Mouse (Mus musculus) forebrain, embryonic 11.5 days (tissue): ENCODE data around the gene Syvn1. TPM values are rescaled to one million over a fixed set of nuclear protein-coding genes. Genes with fewer than 3 reads are reported as not detected.
A peak's percentile ranks its signal among the peaks of the same experiment; 100 is the strongest.
"Not testable (repeated sequence)": the region's sequence is repeated elsewhere in the genome, so short reads cannot be mapped to it uniquely, and the experiment has no call there.

Source experiments
- ATAC-seq: fragments of 200-750 bp; cut with Nextera tagmentation; replicated peaks from 2 replicates; pipeline ENCODE4 v1.8.0; 2017; ENCODE audit warnings: moderate TSS enrichment; ENCODE audit not compliant: low FRiP score
- DNase-seq: peaks from one replicate; pipeline ENCODE4 v3.0.0-alpha.2; 2017; ENCODE audit warnings: low spot score
- H3K27ac ChIP-seq: fragments of 300-500 bp; sonication (generic); 2 replicates; pipeline ENCODE4 v1.5.1; 2014; ENCODE audit warnings: low read depth, low read length
- H3K27me3 ChIP-seq: fragments of 300-500 bp; sonication (generic); 2 replicates; pipeline ENCODE4 v1.6.1; 2014; ENCODE audit warnings: mild to moderate bottlenecking, low read length, mixed read lengths; ENCODE audit not compliant: control insufficient read depth, insufficient read depth
- H3K36me3 ChIP-seq: fragments of 300-500 bp; sonication (generic); 2 replicates; pipeline ENCODE4 v1.6.1; 2014; ENCODE audit warnings: mild to moderate bottlenecking, low read length, moderate library complexity, mixed read lengths; ENCODE audit not compliant: control insufficient read depth, insufficient read depth
- H3K4me1 ChIP-seq: fragments of 300-500 bp; sonication (generic); replicated peaks from 2 replicates; pipeline ENCODE4 v1.6.1; 2014; ENCODE audit warnings: low read length, mixed read lengths; ENCODE audit not compliant: control insufficient read depth, insufficient read depth
- H3K4me2 ChIP-seq: fragments of 300-500 bp; sonication (generic); 2 replicates; pipeline ENCODE4 v1.6.1; 2014; ENCODE audit warnings: low read depth, mild to moderate bottlenecking, low read length, moderate library complexity, mixed read lengths; ENCODE audit not compliant: severe bottlenecking
- H3K4me3 ChIP-seq: fragments of 300-500 bp; sonication (generic); 2 replicates; pipeline ENCODE4 v1.5.1; 2014; ENCODE audit warnings: low read depth, low read length
- H3K9ac ChIP-seq: fragments of 300-500 bp; sonication (generic); 2 replicates; pipeline ENCODE4 v1.6.1; 2014; ENCODE audit warnings: low read length
- H3K9me3 ChIP-seq: fragments of 300-500 bp; sonication (generic); 2 replicates; pipeline ENCODE4 v1.6.1; 2016; ENCODE audit warnings: low read length, mixed read lengths; ENCODE audit not compliant: control insufficient read depth
- WGBS: fragments of 180-500 bp; shearing (Covaris S2); extraction: QIAGEN DNeasy Blood & Tissue Kit; methylation state at CpG from one replicate; pipeline ENCODE4 v1.1.7; 2014; 5-methylcytosine and 5-hydroxymethylcytosine counted together
- polyA plus RNA-seq: library from polyadenylated mRNA; unstranded; fragments of >200 nt; fragmentation: Nextera tagmentation; extraction: Ambion mirVana; gene quantifications from 2 replicates; pipeline ENCODE4 v1.2.1, GENCODE M21; 2014

The Syvn1 gene
- polyA plus RNA-seq, 1 experiment from 2014 or later = 35.8 TPM

DNA sequence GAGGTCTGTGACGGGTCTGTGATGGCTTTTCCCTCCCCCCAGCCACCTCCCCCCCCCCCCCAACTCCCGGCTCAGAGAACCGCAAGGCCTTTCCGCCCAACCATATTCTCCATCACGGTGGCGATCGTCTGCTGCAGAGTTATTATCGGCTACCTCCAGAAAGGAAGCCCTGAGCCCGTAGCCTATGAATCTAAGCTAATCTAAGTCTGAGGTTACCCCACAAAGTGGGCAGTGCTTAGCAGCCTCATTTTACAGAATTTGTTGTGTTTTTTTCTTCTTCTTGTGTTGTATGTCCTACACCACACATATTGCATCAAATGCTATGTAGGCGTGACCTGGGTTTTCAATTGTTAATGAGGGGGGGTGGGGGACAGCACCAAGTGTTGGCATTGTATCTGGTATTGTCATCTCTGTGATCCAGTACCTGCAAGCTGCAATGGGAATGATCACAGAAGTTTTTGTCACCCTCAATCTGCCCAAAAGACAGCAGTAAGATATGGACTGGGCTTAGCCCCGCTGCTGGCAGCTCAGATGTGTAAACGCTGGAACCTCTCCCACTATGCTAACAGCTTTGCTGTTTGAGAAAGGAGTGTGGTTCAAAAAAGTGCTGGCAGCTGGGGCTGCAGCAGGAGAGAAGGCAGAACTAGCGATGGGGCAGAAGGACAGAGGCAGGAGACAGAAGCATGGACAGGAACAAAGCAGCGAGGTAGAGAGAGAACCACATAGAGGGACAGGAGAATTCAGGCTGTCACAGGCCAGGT lies 15.7 kb upstream of the Syvn1 start:
- DNase-seq = peak; percentile 39
- ATAC-seq = no peak
- H3K27ac ChIP-seq = no peak overlapping the region

DNA sequence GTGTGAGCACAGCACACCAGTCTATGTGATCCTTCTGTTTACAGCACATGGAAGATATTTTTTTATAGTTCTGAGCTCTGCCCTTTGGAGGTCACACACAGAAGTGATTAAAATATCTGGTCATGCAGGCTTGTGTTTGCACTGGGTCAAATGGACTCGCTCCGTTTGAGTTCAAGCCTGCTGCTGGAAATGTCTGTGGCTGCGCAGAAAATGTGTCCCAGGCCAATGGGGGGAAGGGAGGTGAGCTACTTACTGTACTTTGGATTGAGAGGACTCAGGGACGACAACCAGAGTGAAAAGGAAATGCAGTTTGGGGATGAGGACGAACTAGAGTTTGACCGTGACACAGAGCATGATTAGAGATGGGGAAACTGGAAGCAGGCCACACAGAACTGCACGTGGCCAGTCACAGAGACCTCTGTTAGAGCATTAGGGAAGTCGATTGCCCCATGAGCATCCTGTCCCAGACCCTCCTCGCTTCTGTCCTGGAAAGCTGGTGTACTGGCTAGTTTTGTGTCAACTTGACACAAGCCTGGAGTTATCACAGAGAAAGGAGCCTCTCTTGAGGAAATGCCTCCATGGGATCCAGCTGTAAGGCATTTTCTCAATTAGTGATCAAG lies 10.3 kb upstream of the Syvn1 start:
- Histone ChIP-seq H3K27ac (no peak overlapping the region), H3K4me1 (no peaks in the 10 kb centered on the region), H3K9me3 (no peaks in the 10 kb centered on the region), H3K27me3 (no peaks in the 10 kb centered on the region), H3K4me2 (no peak overlapping the region), H3K36me3 (no peaks in the 10 kb centered on the region), H3K4me3 (no peak overlapping the region), H3K9ac (no peak overlapping the region)
- DNase-seq (no peak), ATAC-seq (no peak)
- WGBS = 78% methylated on average over 9 of the region's 9 CpGs

More for the DNA sequence above, 15.7 kb upstream of the Syvn1 start:
- Histone ChIP-seq H3K9me3 (no peaks in the 10 kb centered on the region), H3K4me2 (no peak overlapping the region), H3K9ac (no peak overlapping the region), H3K27me3 (no peaks in the 10 kb centered on the region), H3K4me3 (no peak overlapping the region), H3K36me3 (no peaks in the 10 kb centered on the region), H3K4me1 (no peaks in the 10 kb centered on the region)
- 80% methylated on average over 14 of the region's 14 CpGs for WGBS

DNA sequence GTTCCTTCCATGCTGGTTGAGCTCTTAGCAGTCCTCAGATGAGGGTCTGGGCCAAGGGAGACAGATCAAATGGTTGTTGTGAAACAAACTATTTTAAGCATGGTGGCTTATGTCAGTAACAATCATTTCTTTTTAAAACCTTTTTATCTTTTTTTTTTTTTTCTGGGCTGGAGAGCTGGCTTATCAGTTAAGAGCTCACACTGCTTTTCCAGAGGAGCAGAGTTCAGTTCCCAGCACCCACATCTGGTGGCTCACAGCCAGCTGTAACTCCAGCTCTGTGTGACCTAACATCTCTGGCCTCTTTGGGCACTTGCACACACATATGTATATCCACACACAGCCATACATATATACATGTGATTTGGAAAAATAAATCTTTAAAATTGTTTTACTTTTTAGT lies 8.7 kb upstream of the Syvn1 start:
- Histone ChIP-seq H3K4me1 (no peaks in the 10 kb centered on the region), H3K27me3 (no peaks in the 10 kb centered on the region), H3K4me3 (no peak overlapping the region), H3K9me3 (no peaks in the 10 kb centered on the region), H3K9ac (no peak overlapping the region), H3K4me2 (no peak overlapping the region), H3K27ac (no peak overlapping the region), H3K36me3 (no peaks in the 10 kb centered on the region)
- DNase-seq (no peak), ATAC-seq (no peak)

DNA sequence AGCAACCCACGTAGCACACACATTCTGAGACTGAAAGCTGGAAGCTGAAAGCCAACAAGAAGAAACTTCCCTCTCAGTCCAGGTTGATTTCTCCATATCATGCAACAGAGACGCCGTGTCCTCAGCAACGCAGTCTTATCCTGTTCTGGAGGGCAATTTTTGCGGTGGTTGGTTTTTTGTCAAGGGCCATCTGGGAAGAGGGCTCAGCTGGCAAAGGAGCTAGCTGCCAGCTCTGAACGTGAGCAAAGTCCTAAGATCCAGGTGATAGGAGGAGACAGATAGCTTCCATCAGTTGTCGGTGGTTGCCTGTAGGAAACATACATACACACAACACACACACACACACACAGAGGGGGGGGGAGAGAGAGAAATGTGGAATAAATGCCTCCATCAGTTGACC lies 8.1 kb upstream of the Syvn1 start:
- Histone ChIP-seq H3K36me3 (no peaks in the 10 kb centered on the region), H3K4me3 (no peak overlapping the region), H3K27me3 (no peaks in the 10 kb centered on the region), H3K4me2 (no peak overlapping the region), H3K9ac (no peak overlapping the region), H3K27ac (no peak overlapping the region), H3K4me1 (no peaks in the 10 kb centered on the region), H3K9me3 (no peaks in the 10 kb centered on the region)
- ATAC-seq (no peak), DNase-seq (peak; percentile 39)
- 85% methylated on average over 7 of the region's 7 CpGs for WGBS

DNA sequence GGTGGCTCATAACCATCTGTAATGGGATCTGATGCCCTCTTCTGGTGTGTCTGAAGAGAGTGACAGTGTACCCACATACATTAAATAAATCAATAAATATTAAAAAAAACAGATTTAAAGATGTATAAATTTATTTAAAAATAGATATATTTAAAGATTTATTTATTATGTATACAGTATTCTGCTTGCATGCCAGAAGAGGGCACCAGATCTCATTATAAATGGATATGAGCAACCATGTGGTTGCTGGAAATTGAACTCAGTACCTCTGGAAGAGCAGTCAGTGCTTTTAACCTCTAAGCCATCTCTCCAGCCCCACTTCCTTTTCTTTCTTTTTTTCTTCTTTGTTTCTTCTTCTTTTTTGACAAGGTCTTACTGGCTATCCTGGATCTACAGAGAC lies 6.4 kb upstream of the Syvn1 start:
- H3K4me1 ChIP-seq = 0 out of 2 replicates have a peak, but pooled peaks cover under 1% of the 10 kb centered on the region
- H3K9ac ChIP-seq = no peak overlapping the region
- no peaks in the 10 kb centered on the region for H3K36me3 ChIP-seq
- H3K27ac ChIP-seq = no peak overlapping the region
- no peaks in the 10 kb centered on the region for H3K27me3 ChIP-seq
- ATAC-seq = no peak
- H3K4me3 ChIP-seq = no peak overlapping the region
- no peak overlapping the region for H3K4me2 ChIP-seq
- H3K9me3 ChIP-seq = no peaks in the 10 kb centered on the region
- DNase-seq = no peak

DNA sequence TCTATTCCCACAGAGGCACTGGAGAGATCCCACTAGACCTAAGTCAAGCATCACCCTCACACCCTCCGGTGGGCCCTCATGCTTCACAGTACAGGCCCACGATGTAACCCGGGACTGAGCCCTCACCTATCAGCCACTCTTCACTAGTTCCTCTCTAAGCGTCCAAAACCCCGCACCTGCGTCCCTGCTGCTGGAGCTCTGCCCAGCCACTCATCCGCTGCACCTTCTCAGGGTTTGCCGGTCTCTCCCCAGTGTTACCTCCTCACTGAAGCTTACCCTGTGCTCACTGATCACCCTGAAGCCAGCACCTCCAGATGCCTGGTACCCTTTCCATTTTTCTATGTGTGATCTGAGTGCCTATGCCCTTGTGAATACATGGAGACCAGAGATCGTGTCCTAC lies 4.1 kb upstream of the Syvn1 start:
- 88% methylated on average over 9 of the region's 9 CpGs for WGBS
- Histone ChIP-seq H3K4me1 (peaks cover 5% of the 10 kb centered on the region; the same call in 1 of the 2 replicates), H3K36me3 (no peaks in the 10 kb centered on the region), H3K4me2 (no peak overlapping the region), H3K9me3 (no peaks in the 10 kb centered on the region), H3K4me3 (no peak overlapping the region), H3K27me3 (no peaks in the 10 kb centered on the region), H3K9ac (no peak overlapping the region), H3K27ac (no peak overlapping the region)
- ATAC-seq = no peak
- peak; percentile 47 for DNase-seq

DNA sequence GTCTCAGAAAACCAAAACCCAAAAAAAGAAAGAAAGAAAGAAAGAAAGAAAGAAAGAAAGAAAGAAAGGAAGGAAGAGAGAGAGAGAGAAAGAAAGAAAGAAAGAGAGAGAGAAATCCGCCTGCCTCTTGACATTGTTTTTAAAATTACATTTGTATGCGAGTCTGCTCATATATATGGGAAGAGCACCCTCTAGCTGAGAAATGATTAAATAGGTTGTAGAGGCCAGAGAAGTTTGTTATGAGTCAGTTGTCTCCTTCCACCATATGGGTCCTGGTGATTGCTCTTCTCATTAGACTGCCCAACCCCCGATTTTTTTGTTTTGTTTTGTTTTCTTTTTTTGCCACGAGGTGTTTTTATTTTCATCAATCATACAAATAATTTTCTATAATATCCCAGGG lies 2.3 kb upstream of the Syvn1 start:
- not testable (repeated sequence) for H3K4me3 ChIP-seq, H3K9ac ChIP-seq, DNase-seq, H3K36me3 ChIP-seq, H3K27me3 ChIP-seq, H3K4me2 ChIP-seq, H3K27ac ChIP-seq, ATAC-seq, H3K9me3 ChIP-seq
- 75% methylated on average over 4 of the region's 4 CpGs for WGBS
- peaks cover 12% of the 10 kb centered on the region for H3K4me1 ChIP-seq

DNA sequence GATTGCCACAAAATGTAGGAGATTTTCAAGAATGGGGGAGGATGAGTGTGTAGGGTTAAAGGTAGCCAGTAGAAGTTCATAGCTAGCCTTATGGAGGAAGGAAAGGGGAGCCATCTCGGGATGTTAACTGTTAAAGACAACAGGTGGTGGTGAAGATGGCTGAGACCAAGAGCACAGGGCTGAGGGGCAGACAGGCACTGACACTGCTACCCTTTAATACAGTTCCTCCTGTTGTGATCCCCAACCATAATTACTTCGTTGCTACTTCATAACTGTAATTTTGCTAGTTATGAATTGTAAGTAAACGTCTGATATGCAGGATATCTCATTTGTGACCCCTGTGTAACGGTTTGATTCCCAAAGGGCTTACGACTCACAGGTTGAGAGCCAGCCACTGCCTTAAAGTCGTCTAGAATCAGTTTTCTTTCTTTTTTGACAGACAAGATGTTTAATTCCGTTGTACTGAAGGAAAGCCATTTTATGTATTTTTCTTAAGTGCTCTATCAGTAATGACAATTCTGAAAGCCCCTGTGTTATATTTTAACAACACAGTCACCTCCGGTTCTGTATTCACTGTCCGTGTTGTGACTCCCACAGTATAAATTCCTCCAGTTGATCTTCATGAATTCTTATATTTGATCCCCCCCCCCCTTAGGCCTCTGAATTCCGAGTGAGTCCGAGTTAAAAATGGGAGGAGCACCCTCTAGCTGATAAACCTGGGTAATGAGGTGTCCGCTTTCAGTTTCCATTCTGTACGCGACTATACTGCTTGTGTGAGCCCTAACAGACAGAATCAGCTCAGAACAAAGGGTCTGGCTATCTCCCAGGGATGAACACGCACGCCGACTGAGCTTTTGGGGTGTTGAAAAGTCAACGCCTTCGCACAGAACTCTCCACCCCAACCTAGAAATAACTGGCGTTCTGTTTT lies 746 bp upstream of the Syvn1 start:
- ATAC-seq (peak; percentile 49), DNase-seq (no peak)
- H3K27ac ChIP-seq = peak overlapping the region; percentile 98
- H3K4me2 ChIP-seq = peak overlapping the region; percentile 95
- no peaks in the 10 kb centered on the region for H3K27me3 ChIP-seq
- 24% methylated on average over 20 of the region's 20 CpGs for WGBS
- peaks cover 12% of the 10 kb centered on the region; the same call in 1 of the 2 replicates for H3K36me3 ChIP-seq
- H3K4me1 ChIP-seq = peaks cover 12% of the 10 kb centered on the region
- H3K9me3 ChIP-seq = no peaks in the 10 kb centered on the region
- H3K4me3 ChIP-seq = peak overlapping the region; percentile 88
- H3K9ac ChIP-seq = peak overlapping the region; percentile 96
